Mouse (Mus musculus): Measurements from ENCODE around the gene Itgal. TPM values are rescaled to one million over a fixed set of nuclear protein-coding genes. Genes with fewer than 3 reads are reported as not detected.

Gene Itgal
- polyA plus RNA-seq, 1 experiment from 2014 or later: 0.12 TPM

DNA sequence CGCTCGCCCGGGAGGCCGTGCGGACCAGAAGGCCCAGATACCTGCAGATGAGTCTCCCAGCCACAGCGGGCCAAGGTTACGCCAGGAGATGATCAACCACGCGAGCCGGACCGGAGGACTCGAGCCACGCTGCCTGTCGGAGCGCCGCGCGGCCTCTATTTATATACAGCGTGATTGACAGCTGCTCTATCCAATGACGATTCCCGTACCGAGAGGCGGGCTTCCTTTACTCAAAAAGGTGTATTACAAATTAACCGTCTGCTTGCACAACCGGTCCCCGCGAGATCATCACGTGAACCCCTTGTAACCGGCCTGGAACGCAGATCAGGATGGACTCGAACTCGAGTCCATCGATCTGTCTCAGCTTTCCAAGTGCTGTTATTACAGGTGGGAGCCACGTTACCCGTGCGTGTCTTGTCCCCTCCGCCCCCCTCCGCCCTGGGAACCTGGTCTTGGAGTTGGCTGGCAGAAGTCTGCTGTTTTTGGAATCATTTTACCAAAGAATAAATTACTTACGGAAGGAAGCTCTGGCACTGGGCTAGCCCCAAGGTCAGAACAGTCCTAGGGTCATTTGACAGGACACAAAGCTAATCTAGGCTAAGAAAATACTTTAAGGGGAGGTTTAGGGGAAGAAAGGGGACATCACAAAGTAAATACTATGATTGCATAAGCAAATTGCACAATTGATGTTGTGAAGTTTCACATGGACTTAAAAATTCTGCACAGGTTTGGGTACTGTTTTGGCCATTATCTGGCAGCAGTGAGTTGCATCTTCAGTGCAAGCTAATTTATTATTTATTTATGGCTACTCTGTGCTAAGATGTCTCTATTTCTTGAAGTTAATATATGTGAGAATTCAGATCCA, 21.9 kb upstream of the Itgal start, which contains the start of gene Sephs2:
Sephs2 (minus strand) TSS at position 131 of the 865 bp plus-strand sequence.
- Histone ChIP-seq H3K4me2 (replicated peaks) (peak within 1 kb of the TSS; percentile 93), H3K27ac (peak within 1 kb of the TSS; percentile 88)
- 3% methylated on average over 39 of the region's 39 CpGs for WGBS

GRCm38 (mm10) chr7:127276519-127276961, 19.5 kb upstream of the Itgal start:
- DNase-seq (ENCODE audit: low spot score) (no peak), ATAC-seq (ENCODE audit: low FRiP score) (no peak)
- no peak overlapping the region for H3K4me3 ChIP-seq (replicated peaks; ENCODE audit: low read length)
- peaks cover 21% of the 10 kb centered on the region for H3K4me1 ChIP-seq (replicated peaks; ENCODE audit: control insufficient read depth, insufficient read depth, low read length)
- no peaks in the 10 kb centered on the region for H3K27me3 ChIP-seq (ENCODE audit: control insufficient read depth, insufficient read depth, low read length)
- H3K9ac ChIP-seq: no peak overlapping the region
- no peaks in the 10 kb centered on the region for H3K9me3 ChIP-seq (ENCODE audit: control insufficient read depth, low read length)
- no peak overlapping the region for H3K4me2 ChIP-seq (replicated peaks)
- H3K36me3 ChIP-seq (replicated peaks; ENCODE audit: control insufficient read depth, insufficient read depth): peaks cover 4% of the 10 kb centered on the region; the same call in 1 of the 2 replicates
- no peak overlapping the region for H3K27ac ChIP-seq
- 69% methylated on average over 5 of the region's 5 CpGs for WGBS

More for the DNA sequence above, 21.9 kb upstream of the Itgal start, which contains the start of gene Sephs2:
- ATAC-seq (ENCODE audit: low FRiP score) (peak; percentile 92), DNase-seq (ENCODE audit: low spot score) (peak; percentile 98)
- H3K36me3 ChIP-seq (replicated peaks; ENCODE audit: control insufficient read depth, insufficient read depth): peaks cover 24% of the 10 kb centered on the region
- H3K27me3 ChIP-seq (ENCODE audit: control insufficient read depth, insufficient read depth, low read length): no peaks in the 10 kb centered on the region
- peak within 1 kb of the TSS; percentile 65 for H3K4me3 ChIP-seq (replicated peaks; ENCODE audit: low read length)
- H3K9ac ChIP-seq: peak within 1 kb of the TSS; percentile 83
- H3K9me3 ChIP-seq (ENCODE audit: control insufficient read depth, low read length): no peaks in the 10 kb centered on the region
- H3K4me1 ChIP-seq (replicated peaks; ENCODE audit: control insufficient read depth, insufficient read depth, low read length): peaks cover 24% of the 10 kb centered on the region

DNA sequence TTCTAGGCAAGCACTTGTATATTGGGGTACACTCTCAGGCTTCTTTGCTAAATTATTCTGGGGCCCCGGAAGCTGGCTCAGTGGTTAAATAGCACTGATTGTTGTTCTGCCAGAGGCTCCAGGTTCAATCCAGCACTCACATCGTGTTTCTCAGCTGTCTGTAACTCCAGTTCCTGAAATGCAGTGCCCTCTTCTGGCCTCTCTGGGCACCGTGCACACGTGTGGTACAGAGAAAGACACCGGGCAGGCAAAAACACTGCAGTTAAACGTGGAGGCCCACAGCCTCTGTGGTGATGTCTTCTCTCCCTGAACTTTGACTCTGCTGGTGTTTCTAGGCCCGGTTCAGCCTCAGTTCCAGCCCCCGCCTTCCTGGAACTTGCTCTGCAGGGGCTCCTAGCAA, 17.7 kb upstream of the Itgal start:
- no peak for DNase-seq (ENCODE audit: low spot score)
- Histone ChIP-seq H3K36me3 (replicated peaks; ENCODE audit: control insufficient read depth, insufficient read depth) (no peaks in the 10 kb centered on the region), H3K4me1 (replicated peaks; ENCODE audit: control insufficient read depth, insufficient read depth, low read length) (peaks cover 6% of the 10 kb centered on the region), H3K9ac (no peak overlapping the region), H3K9me3 (ENCODE audit: control insufficient read depth, low read length) (no peaks in the 10 kb centered on the region), H3K4me3 (replicated peaks; ENCODE audit: low read length) (no peak overlapping the region), H3K4me2 (replicated peaks) (no peak overlapping the region), H3K27me3 (ENCODE audit: control insufficient read depth, insufficient read depth, low read length) (no peaks in the 10 kb centered on the region), H3K27ac (no peak overlapping the region)
- ATAC-seq (ENCODE audit: low FRiP score): no peak
- 18% methylated on average over 8 of the region's 8 CpGs for WGBS

GRCm38 (mm10) chr7:127280092-127280491, 16.0 kb upstream of the Itgal start:
- Histone ChIP-seq H3K36me3 (replicated peaks; ENCODE audit: control insufficient read depth, insufficient read depth) (no peaks in the 10 kb centered on the region), H3K4me2 (replicated peaks) (no peak overlapping the region), H3K9me3 (ENCODE audit: control insufficient read depth, low read length) (no peaks in the 10 kb centered on the region), H3K4me1 (replicated peaks; ENCODE audit: control insufficient read depth, insufficient read depth, low read length) (no peaks in the 10 kb centered on the region), H3K27ac (no peak overlapping the region), H3K9ac (no peak overlapping the region), H3K4me3 (replicated peaks; ENCODE audit: low read length) (no peak overlapping the region), H3K27me3 (ENCODE audit: control insufficient read depth, insufficient read depth, low read length) (no peaks in the 10 kb centered on the region)
- ATAC-seq (ENCODE audit: low FRiP score) (no peak), DNase-seq (ENCODE audit: low spot score) (no peak)
- 77% methylated on average over 3 of the region's 3 CpGs for WGBS

GRCm38 (mm10) chr7:127281114-127281513, 14.9 kb upstream of the Itgal start:
- no peak for ATAC-seq (ENCODE audit: low FRiP score)
- WGBS: 87% methylated on average over 4 of the region's 4 CpGs
- no peak for DNase-seq (ENCODE audit: low spot score)
- Histone ChIP-seq H3K4me3 (replicated peaks; ENCODE audit: low read length) (no peak overlapping the region), H3K9me3 (ENCODE audit: control insufficient read depth, low read length) (no peaks in the 10 kb centered on the region), H3K4me1 (replicated peaks; ENCODE audit: control insufficient read depth, insufficient read depth, low read length) (no peaks in the 10 kb centered on the region), H3K36me3 (replicated peaks; ENCODE audit: control insufficient read depth, insufficient read depth) (no peaks in the 10 kb centered on the region), H3K9ac (no peak overlapping the region), H3K27ac (no peak overlapping the region), H3K27me3 (ENCODE audit: control insufficient read depth, insufficient read depth, low read length) (no peaks in the 10 kb centered on the region), H3K4me2 (replicated peaks) (no peak overlapping the region)

DNA sequence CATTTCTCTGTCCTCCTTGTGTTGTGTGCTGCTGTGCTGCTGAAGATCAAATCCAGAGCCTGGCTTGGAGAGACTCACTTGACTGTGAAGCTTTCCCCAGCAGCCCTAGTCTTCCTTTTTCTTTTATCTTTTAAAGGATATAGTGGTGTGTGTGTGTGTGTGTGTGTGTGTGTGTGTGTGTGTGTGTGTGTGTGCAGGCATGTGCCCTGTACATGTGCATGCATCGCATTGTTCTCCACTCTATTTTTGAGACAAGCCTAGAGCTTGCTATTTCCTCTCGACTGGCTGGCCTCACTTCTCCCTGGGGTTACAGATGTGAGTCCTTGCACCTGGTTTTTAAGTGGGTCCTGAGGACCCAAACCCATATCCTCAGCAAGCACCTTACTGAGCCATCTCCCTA, 13.9 kb upstream of the Itgal start:
- Histone ChIP-seq H3K36me3 (replicated peaks; ENCODE audit: control insufficient read depth, insufficient read depth) (no peaks in the 10 kb centered on the region), H3K4me2 (replicated peaks) (no peak overlapping the region), H3K27ac (no peak overlapping the region), H3K4me3 (replicated peaks; ENCODE audit: low read length) (no peak overlapping the region), H3K4me1 (replicated peaks; ENCODE audit: control insufficient read depth, insufficient read depth, low read length) (no peaks in the 10 kb centered on the region), H3K27me3 (ENCODE audit: control insufficient read depth, insufficient read depth, low read length) (no peaks in the 10 kb centered on the region), H3K9me3 (ENCODE audit: control insufficient read depth, low read length) (no peaks in the 10 kb centered on the region), H3K9ac (no peak overlapping the region)
- ATAC-seq (ENCODE audit: low FRiP score) (no peak), DNase-seq (ENCODE audit: low spot score) (no peak)
- WGBS: 96% methylated on average over 2 of the region's 2 CpGs

DNA sequence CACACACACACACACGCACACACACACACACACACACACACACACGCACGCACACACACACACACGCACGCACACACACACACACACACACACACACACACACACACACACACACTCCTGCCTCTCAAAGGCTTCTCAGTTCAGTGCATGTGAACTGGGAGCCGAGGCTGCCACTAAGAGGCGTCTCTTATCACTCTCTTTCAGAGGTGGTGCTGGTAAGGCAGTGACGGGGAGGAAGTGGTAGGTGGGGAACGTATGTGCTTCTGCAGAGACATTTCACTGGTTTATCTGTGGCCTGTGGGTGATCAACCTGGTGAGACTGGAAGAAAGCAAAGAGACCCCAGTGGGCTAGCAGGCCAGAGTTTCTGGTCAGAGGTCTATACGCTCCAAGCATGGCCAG, 10.9 kb upstream of the Itgal start:
- DNase-seq (ENCODE audit: low spot score) (no peak), ATAC-seq (ENCODE audit: low FRiP score) (no peak)
- H3K36me3 ChIP-seq (replicated peaks; ENCODE audit: control insufficient read depth, insufficient read depth): no peaks in the 10 kb centered on the region
- peaks cover 10% of the 10 kb centered on the region; the same call in 1 of the 2 replicates for H3K9me3 ChIP-seq (ENCODE audit: control insufficient read depth, low read length)
- no peak overlapping the region for H3K4me2 ChIP-seq (replicated peaks)
- no peaks in the 10 kb centered on the region for H3K27me3 ChIP-seq (ENCODE audit: control insufficient read depth, insufficient read depth, low read length)
- H3K9ac ChIP-seq: no peak overlapping the region
- H3K4me1 ChIP-seq (replicated peaks; ENCODE audit: control insufficient read depth, insufficient read depth, low read length): no peaks in the 10 kb centered on the region
- no peak overlapping the region for H3K4me3 ChIP-seq (replicated peaks; ENCODE audit: low read length)
- WGBS: 87% methylated on average over 9 of the region's 10 CpGs
- no peak overlapping the region for H3K27ac ChIP-seq

DNA sequence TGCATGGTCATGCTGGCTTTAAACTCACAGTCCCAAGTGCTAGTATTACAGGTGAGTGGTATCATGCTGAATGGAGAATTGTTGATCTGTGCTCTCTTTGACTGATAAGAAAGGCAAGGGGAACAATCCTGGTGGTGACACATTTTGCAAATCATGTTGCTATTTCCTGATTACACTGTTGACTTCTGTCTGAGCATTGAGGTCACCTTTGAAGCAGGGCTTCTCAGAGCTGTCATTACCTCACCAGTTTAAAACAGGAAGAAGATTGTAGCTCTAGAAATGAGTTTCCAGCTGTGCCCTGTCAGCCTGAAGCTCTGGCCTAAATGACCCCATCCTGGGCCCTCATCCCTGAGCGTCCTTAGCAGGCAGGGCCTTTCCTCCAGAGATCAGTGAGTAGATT, 8.1 kb upstream of the Itgal start:
- 75% methylated on average over 1 of the region's 1 CpGs for WGBS
- no peaks in the 10 kb centered on the region for H3K27me3 ChIP-seq (ENCODE audit: control insufficient read depth, insufficient read depth, low read length)
- no peak for ATAC-seq (ENCODE audit: low FRiP score)
- H3K9me3 ChIP-seq (ENCODE audit: control insufficient read depth, low read length): peaks cover 10% of the 10 kb centered on the region; the same call in 1 of the 2 replicates
- H3K4me3 ChIP-seq (replicated peaks; ENCODE audit: low read length): no peak overlapping the region
- H3K4me2 ChIP-seq (replicated peaks): no peak overlapping the region
- H3K36me3 ChIP-seq (replicated peaks; ENCODE audit: control insufficient read depth, insufficient read depth): no peaks in the 10 kb centered on the region
- DNase-seq (ENCODE audit: low spot score): no peak
- no peak overlapping the region for H3K27ac ChIP-seq
- no peaks in the 10 kb centered on the region for H3K4me1 ChIP-seq (replicated peaks; ENCODE audit: control insufficient read depth, insufficient read depth, low read length)
- no peak overlapping the region for H3K9ac ChIP-seq

DNA sequence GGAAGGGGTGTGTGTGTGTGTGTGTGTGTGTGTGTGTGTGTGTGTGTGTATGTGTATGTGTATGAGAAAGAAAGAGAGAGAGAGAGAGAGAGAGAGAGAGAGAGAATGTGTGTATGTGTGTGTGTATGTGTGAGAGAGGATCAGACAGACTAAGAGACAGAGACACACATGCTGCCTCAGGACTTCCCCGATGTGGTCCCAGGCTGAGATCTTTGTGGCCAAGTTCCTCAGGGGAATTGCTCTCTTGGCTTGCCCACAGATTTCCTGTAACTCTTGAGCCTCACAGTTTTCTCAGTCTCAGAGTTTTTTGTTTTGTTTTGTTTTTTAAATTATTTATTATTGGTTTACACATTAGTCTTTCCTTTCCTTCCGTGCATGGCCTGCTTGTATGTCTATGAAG, 6.8 kb upstream of the Itgal start:
- DNase-seq (ENCODE audit: low spot score): no peak
- Histone ChIP-seq H3K9me3 (ENCODE audit: control insufficient read depth, low read length) (peaks cover 10% of the 10 kb centered on the region; the same call in 1 of the 2 replicates), H3K27ac (no peak overlapping the region), H3K4me2 (replicated peaks) (no peak overlapping the region), H3K27me3 (ENCODE audit: control insufficient read depth, insufficient read depth, low read length) (no peaks in the 10 kb centered on the region), H3K36me3 (replicated peaks; ENCODE audit: control insufficient read depth, insufficient read depth) (no peaks in the 10 kb centered on the region), H3K4me3 (replicated peaks; ENCODE audit: low read length) (no peak overlapping the region), H3K9ac (no peak overlapping the region), H3K4me1 (replicated peaks; ENCODE audit: control insufficient read depth, insufficient read depth, low read length) (no peaks in the 10 kb centered on the region)
- no peak for ATAC-seq (ENCODE audit: low FRiP score)
- WGBS: 90% methylated on average over 2 of the region's 2 CpGs

All from hindbrain, embryonic 14.5 days (tissue).